Mouse (Mus musculus): ENCODE results near the gene Enox1. TPM values are rescaled to one million over a fixed set of nuclear protein-coding genes. Genes with fewer than 3 reads are reported as not detected.

Gene Enox1
- polyA plus RNA-seq, 1 experiment from 2014 or later, result 0.40 TPM

DNA sequence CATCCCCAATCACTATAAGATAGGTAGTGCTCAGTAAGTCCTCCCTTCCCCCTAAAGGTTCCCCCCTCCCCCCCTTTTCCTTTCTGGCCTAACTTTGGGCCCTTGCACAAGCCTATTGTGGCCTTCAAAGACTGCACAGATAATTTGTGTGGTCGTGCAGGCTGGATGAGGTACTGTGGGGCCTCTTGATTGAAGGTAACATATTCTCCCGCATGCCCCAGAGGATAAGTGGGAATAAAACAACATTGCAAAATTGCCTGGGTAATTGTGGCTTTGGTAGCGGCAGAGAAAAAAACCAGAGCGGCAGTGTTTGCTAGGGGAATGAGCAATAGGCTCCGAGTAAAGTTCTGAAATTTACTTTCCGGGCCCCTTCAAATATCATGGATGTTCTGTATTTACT, 425.1 kb downstream of the Enox1 start:
- Histone ChIP-seq H3K27ac (no peak overlapping the region), H3K4me1 (replicated peaks) (no peaks in the 10 kb centered on the region), H3K9me3 (replicated peaks) (no peaks in the 10 kb centered on the region), H3K27me3 (no peaks in the 10 kb centered on the region), H3K9ac (no peak overlapping the region), H3K4me3 (replicated peaks) (no peak overlapping the region), H3K36me3 (no peaks in the 10 kb centered on the region), H3K4me2 (no peak overlapping the region)
- no peak for ATAC-seq (ENCODE audit: low read depth)
- DNase-seq, result no peak
- 66% methylated on average over 6 of the region's 6 CpGs for WGBS (ENCODE audit: insufficient replicate concordance)

DNA sequence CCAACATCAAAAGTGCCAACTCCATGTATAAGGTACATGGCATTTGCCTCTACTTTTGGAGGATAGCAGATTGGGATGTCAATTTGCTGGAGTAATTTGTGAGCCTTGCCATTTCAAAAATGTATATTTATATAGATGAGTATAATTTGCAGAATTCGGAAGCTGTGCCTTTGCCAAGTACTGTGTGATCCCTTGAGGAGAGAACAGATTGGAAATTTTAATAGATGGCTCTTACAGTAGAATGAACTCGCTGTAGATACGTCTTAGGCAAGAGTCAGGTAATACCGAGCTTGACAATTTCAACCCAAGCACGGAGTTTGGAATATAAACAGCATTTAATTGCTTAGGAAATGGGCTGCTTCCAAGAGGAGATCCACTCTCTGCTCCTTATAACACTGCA, 427.9 kb downstream of the Enox1 start:
- no peak for ATAC-seq (ENCODE audit: low read depth)
- DNase-seq, result no peak
- Histone ChIP-seq H3K4me2 (no peak overlapping the region), H3K36me3 (no peaks in the 10 kb centered on the region), H3K9ac (no peak overlapping the region), H3K4me1 (replicated peaks) (no peaks in the 10 kb centered on the region), H3K27me3 (no peaks in the 10 kb centered on the region), H3K9me3 (replicated peaks) (no peaks in the 10 kb centered on the region), H3K4me3 (replicated peaks) (no peak overlapping the region), H3K27ac (no peak overlapping the region)
- 73% methylated on average over 5 of the region's 5 CpGs for WGBS (ENCODE audit: insufficient replicate concordance)

DNA sequence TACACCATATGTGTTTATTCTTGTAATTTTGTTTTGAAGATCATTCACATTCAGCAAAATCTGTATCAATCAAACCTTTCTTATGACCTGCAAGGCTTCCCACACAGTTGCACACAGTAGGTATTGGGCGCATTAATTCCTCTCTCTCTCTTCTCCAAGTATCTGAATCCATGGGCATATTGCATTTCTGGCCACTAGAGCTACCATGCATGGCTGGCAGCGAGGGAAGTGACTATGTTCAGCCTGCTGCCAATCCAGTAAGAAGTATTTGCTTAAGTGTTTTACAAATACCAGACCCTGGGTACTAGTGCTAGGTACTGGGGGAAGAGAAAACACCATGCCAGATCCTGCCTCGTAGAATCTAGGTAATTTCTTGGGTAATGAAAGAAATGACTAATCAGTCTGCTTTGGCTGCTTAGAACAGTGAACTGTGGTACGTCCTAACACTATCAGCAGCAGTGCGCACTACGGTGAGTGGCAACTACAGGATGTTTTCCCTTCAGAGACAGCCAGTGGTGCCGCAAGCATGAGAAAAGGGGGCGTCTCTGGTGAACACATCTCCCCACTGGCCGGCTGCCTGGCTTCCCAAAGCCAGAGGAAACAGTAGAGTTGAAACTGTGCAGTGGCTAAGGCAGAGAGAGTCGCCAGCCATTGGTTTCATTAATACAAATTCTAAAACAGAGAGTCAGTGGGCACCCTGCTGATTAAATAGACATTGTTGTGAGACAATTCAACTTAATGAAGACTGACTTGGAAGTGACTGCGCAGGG, 428.7 kb downstream of the Enox1 start:
- no peak for ATAC-seq (ENCODE audit: low read depth)
- no peaks in the 10 kb centered on the region for H3K27me3 ChIP-seq
- no peak for DNase-seq
- 58% methylated on average over 11 of the region's 11 CpGs for WGBS (ENCODE audit: insufficient replicate concordance)
- no peak overlapping the region for H3K9ac ChIP-seq
- H3K9me3 ChIP-seq (replicated peaks), result no peaks in the 10 kb centered on the region
- H3K4me3 ChIP-seq (replicated peaks), result no peak overlapping the region
- no peak overlapping the region for H3K27ac ChIP-seq
- no peaks in the 10 kb centered on the region for H3K4me1 ChIP-seq (replicated peaks)
- H3K4me2 ChIP-seq, result no peak overlapping the region
- H3K36me3 ChIP-seq, result no peaks in the 10 kb centered on the region

DNA sequence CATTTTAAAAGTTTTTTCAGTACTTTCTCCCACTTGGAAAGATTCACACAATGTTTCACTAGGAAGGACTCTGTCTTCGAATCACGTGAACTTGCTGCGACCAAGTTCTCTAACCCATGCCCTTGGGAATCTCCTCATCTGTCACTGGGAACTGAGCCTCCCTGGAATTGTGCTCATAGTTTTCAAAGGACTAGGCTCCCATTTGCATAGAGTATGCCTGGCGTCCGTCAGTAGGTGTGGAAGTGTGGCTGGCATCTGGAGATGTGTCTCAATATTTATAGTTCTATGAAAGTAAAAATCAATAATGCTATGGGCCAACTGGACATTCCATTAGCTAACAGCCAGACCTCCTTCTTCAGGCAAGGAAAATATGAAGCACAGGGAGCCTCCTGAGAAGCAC, 429.5 kb downstream of the Enox1 start:
- H3K9me3 ChIP-seq (replicated peaks), result no peaks in the 10 kb centered on the region
- DNase-seq (no peak), ATAC-seq (ENCODE audit: low read depth) (no peak)
- H3K36me3 ChIP-seq, result no peaks in the 10 kb centered on the region
- H3K4me2 ChIP-seq, result no peak overlapping the region
- no peak overlapping the region for H3K27ac ChIP-seq
- H3K4me3 ChIP-seq (replicated peaks), result no peak overlapping the region
- 69% methylated on average over 5 of the region's 5 CpGs for WGBS (ENCODE audit: insufficient replicate concordance)
- no peaks in the 10 kb centered on the region for H3K4me1 ChIP-seq (replicated peaks)
- no peaks in the 10 kb centered on the region for H3K27me3 ChIP-seq
- no peak overlapping the region for H3K9ac ChIP-seq

DNA sequence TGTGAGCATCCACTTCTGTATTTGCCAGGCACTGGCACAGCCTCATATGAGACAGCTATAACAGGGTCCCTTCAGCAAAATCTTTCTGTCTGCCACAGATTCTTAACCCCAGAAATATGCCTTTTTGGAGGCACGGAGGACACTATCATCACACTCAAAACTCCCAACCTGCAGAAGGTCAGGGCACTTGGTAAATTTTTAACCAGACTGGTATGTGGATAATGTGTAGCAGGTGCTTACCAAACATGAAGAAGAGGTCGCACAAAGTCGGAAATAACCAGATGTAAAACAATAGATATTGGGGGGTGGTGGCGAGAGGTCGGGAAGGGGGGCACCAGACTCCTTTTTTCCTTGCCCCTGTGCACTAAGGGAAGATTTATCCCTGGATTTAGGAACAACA, 430.6 kb downstream of the Enox1 start:
- 64% methylated on average over 5 of the region's 5 CpGs for WGBS (ENCODE audit: insufficient replicate concordance)
- no peaks in the 10 kb centered on the region for H3K36me3 ChIP-seq
- DNase-seq, result no peak
- no peak for ATAC-seq (ENCODE audit: low read depth)
- H3K4me1 ChIP-seq (replicated peaks), result no peaks in the 10 kb centered on the region
- no peak overlapping the region for H3K9ac ChIP-seq
- H3K4me3 ChIP-seq (replicated peaks), result no peak overlapping the region
- H3K9me3 ChIP-seq (replicated peaks), result no peaks in the 10 kb centered on the region
- H3K27me3 ChIP-seq, result no peaks in the 10 kb centered on the region
- H3K27ac ChIP-seq, result no peak overlapping the region
- no peak overlapping the region for H3K4me2 ChIP-seq

DNA sequence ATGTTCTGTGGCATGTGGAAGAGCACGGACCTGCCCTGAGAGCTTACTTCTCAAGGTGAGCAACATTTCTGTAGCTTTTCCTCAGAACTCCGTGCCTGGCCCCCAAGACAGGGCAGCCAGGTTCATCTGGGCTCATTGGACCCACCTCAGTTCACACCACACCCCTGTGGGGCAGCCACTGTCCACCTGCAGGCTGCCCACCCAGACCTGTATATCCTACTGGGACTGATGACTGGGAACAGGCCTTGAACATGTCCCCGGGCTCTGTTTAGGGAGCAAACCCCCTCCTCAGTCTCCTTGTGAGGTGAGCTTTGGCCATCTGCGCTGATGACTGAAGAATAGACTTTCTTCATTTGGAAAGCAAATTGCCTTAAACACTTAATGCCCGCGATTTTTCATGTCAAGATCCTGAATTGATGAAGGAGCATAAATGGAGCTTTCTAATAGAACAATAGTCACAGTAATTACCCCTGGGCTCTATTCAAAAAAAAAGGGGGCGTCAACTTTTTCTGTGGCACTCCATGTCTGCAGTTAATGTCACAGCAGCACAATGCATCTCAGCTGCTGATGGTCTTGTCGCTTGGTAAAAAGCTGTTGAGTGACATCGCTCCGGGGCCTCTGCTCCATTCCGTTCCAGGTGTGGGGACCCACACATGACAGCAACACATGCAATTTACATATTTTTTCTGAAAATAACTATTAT, 436.7 kb downstream of the Enox1 start:
- ATAC-seq (ENCODE audit: low read depth), result no peak
- no peak overlapping the region for H3K9ac ChIP-seq
- no peak overlapping the region for H3K4me3 ChIP-seq (replicated peaks)
- H3K27ac ChIP-seq, result no peak overlapping the region
- no peaks in the 10 kb centered on the region for H3K9me3 ChIP-seq (replicated peaks)
- H3K27me3 ChIP-seq, result no peaks in the 10 kb centered on the region
- no peak overlapping the region for H3K4me2 ChIP-seq
- WGBS (ENCODE audit: insufficient replicate concordance), result 77% methylated on average over 11 of the region's 11 CpGs
- DNase-seq, result no peak
- H3K4me1 ChIP-seq (replicated peaks), result no peaks in the 10 kb centered on the region
- no peaks in the 10 kb centered on the region for H3K36me3 ChIP-seq

DNA sequence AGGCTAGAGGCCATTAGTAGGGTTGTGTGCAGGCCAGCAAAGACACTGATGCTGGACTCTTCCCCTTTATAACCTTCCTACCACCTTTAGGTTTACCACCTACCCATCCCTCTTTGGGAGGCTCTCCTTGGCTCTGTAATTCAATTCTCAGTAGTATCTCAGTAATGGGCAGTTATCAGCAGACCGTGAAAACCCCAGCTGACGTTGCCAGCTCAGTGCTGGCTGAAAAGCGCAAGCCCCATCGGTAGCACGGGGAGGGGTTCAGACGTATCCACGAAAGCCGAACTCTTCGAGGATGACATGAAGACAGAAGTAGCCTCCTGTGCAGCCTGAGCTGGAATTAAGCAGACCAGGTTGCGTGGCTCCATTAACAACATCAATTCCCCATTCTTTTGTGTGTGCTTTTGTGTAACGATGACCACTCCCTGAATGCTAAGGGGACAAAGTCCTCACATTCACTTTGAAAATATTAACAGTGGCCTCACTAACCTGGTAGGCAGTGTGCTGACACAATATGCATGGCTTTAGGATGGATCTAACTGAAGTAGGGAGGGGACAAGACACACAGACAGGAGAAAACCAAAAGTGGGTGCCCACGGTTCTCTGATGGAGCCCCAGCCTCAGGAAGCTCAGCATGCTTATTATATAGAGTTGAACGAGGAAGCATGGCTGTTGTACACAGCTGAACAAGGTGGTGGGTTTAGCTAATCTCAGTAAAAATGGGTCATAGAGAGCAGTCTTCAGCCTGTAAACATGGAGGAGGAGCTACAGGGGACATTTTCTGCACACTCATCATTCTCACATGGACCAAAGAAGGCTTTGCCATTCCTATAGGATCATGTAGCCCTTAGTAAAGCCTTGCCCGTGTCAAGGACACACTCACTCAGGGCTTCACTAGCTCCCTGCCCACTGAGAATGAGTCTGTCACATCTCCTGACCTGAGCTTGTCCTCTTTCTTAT, 439.9 kb downstream of the Enox1 start:
- Histone ChIP-seq H3K36me3 (no peaks in the 10 kb centered on the region), H3K27me3 (no peaks in the 10 kb centered on the region), H3K4me2 (no peak overlapping the region), H3K4me1 (replicated peaks) (no peaks in the 10 kb centered on the region), H3K4me3 (replicated peaks) (no peak overlapping the region), H3K9ac (no peak overlapping the region), H3K9me3 (replicated peaks) (no peaks in the 10 kb centered on the region), H3K27ac (no peak overlapping the region)
- no peak for ATAC-seq (ENCODE audit: low read depth)
- 76% methylated on average over 14 of the region's 14 CpGs for WGBS (ENCODE audit: insufficient replicate concordance)
- no peak for DNase-seq

DNA sequence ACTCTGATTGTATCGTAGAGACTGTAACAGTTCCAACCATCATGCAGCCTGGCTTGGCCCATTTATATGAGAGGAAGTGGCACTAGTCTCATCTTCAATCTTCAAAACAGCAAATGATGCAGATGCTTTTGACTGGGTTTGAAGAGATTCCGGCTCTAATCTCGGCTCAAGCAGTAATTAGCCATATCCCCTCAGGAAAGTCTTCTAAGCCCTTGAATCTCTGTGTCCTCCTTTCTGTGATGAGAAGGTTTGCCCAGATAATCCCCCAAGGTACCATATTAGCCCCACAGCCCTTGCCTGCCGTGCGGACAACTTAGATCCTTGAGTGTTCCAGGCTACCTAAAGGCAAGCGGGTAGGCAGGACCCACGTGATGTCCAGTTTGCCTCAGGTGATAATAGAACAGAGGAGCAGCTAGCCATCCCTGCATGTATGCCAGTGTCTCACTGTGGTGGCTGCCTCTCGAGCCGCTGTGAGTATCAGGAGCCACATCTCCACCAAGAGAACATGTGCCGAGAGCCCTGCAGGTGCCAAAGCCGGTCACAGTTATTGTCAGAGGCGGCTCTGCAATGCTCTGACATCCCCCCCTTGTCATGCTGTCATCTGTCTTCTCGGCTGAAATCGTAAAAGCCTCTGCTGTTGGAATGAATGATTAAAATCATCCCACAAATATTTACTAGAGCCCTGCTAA, 442.6 kb downstream of the Enox1 start:
- no peak for ATAC-seq (ENCODE audit: low read depth)
- Histone ChIP-seq H3K4me2 (no peak overlapping the region), H3K27me3 (no peaks in the 10 kb centered on the region), H3K27ac (no peak overlapping the region), H3K9me3 (replicated peaks) (no peaks in the 10 kb centered on the region), H3K36me3 (no peaks in the 10 kb centered on the region), H3K4me3 (replicated peaks) (no peak overlapping the region), H3K4me1 (replicated peaks) (no peaks in the 10 kb centered on the region), H3K9ac (no peak overlapping the region)
- whole genome bisulfite sequencing (ENCODE audit: insufficient replicate concordance), result 67% methylated on average over 14 of the region's 14 CpGs
- no peak for DNase-seq

DNA sequence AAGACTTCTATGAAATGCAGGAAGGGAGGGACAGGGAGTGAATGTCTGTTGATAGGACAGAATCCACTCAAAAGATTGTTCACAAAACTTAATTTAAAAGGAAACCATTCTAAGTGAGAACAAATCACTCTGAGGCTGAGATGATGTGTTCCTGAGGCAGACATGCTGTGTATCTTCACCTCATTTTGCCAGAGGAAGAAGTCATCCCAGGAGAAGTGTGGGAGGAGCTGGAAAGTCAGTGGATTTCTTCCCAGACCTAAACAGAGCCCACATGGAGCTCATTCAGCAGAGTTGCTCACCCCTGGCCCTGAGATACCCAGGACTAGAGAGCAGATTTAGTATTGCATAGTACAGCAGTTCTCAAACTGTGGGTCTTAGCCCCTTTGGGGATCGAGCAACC, 444.2 kb downstream of the Enox1 start:
- WGBS (ENCODE audit: insufficient replicate concordance), result 50% methylated on average over 1 of the region's 1 CpGs
- DNase-seq (no peak), ATAC-seq (ENCODE audit: low read depth) (no peak)
- Histone ChIP-seq H3K27me3 (no peaks in the 10 kb centered on the region), H3K4me1 (replicated peaks) (no peaks in the 10 kb centered on the region), H3K27ac (no peak overlapping the region), H3K36me3 (no peaks in the 10 kb centered on the region), H3K9ac (no peak overlapping the region), H3K4me2 (no peak overlapping the region), H3K9me3 (replicated peaks) (no peaks in the 10 kb centered on the region), H3K4me3 (replicated peaks) (no peak overlapping the region)

DNA sequence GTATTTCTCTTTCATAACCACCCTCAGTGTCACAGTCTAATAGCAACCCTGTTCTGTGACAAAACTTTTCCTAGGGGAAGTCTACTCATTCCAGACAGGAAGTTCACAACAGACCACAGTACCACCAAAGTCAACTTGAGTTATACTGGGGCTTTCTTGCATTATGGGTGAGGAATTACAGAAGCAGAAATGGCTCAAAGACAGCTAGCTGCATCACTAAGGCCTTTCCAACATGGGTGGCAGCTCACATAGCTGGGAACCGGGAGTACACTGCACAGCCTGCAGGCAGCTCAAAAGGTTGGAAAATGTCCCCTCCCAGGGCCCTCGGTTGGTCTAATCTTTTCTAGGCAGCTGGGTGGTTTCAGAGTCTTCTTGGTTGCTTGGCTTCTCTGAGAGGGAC, 444.9 kb downstream of the Enox1 start:
- H3K36me3 ChIP-seq, result no peaks in the 10 kb centered on the region
- H3K27ac ChIP-seq, result no peak overlapping the region
- WGBS (ENCODE audit: insufficient replicate concordance), result 47% methylated on average over 2 of the region's 2 CpGs
- H3K4me2 ChIP-seq, result no peak overlapping the region
- no peaks in the 10 kb centered on the region for H3K27me3 ChIP-seq
- H3K9me3 ChIP-seq (replicated peaks), result no peaks in the 10 kb centered on the region
- H3K9ac ChIP-seq, result no peak overlapping the region
- DNase-seq, result no peak
- no peaks in the 10 kb centered on the region for H3K4me1 ChIP-seq (replicated peaks)
- H3K4me3 ChIP-seq (replicated peaks), result no peak overlapping the region
- no peak for ATAC-seq (ENCODE audit: low read depth)
